Mouse (Mus musculus) cerebellum, adult 9-11 months (tissue): Measurements from ENCODE around the gene Itgax.
"Not testable (repeated sequence)": the region's sequence is repeated elsewhere in the genome, so short reads cannot be mapped to it uniquely, and the experiment has no call there.

Experiments used
- DNase-seq: peaks from one replicate; pipeline ENCODE4 v3.0.0; 2022

The Itgax gene

GRCm38 (mm10) chr7:128128741-128129720 lies at the start of gene Itgax:
Gene Itgax, plus strand, starts transcription at chr7:128129547.
- no peak for DNase-seq

GRCm38 (mm10) chr7:128080012-128080411 lies 49.3 kb upstream of the Itgax start:
- no peak for DNase-seq

DNA sequence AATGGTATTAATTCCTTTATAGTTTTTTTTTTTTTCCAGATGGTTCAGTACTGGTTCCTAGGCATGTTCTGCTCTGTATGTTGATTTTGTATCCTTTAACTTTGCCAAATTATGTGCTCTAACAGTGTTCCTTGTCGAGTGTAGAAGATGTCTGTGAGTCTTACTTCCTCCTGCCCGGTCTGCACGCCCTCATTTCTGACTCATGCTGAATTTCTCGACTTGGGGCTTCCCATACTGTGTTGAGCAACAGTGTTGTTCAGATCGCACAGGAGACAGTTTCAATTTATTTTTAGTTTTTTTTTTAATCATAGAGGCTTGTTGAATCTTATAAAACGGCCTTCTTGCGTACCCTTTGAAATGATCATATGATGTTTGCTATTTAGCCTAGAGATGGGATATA lies 40.2 kb upstream of the Itgax start:
- DNase-seq = no peak

- no peak for DNase-seq
Observed at GRCm38 (mm10) chr7:128098135-128098534, 31.2 kb upstream of the Itgax start.

DNA sequence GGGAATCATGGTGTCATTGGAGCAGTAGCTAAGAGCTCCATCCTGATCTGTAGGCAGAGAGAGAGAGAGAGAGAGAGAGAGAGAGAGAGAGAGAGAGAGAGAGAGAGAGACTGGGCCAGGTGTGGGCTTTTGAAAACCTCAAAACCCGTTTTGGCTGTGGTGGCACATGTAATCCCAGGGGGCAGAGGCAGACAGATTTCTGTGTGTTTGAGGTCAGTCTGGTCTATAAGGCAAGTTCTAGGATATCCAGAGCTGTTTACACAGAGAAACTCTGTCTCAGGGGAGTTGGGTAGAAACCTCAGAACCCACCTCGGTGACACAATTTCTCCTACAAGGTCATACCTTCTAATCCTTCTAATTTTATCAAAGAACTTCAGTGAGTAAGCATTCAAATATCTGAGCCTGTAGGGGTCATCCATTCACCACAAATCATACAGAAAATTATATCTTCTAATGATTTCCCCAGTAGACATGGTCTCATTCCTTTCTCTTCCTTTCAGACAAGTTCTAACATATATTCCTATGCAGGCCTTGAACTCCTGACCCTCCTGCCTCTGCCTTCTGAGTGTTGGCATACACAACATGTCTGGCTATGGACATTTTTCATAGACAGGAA lies 28.5 kb upstream of the Itgax start:
- DNase-seq = no peak

GRCm38 (mm10) chr7:128105246-128105645 lies 24.1 kb upstream of the Itgax start:
- no peak for DNase-seq

- no peak for DNase-seq
Observed at GRCm38 (mm10) chr7:128107462-128107861, 21.9 kb upstream of the Itgax start.

GRCm38 (mm10) chr7:128110314-128110713 lies 19.0 kb upstream of the Itgax start:
- DNase-seq = no peak

GRCm38 (mm10) chr7:128112131-128112530 lies 17.2 kb upstream of the Itgax start:
- DNase-seq = no peak

GRCm38 (mm10) chr7:128114371-128115105 lies 14.8 kb upstream of the Itgax start:
- DNase-seq = no peak

- DNase-seq = no peak
Observed at GRCm38 (mm10) chr7:128115211-128115958, 14.0 kb upstream of the Itgax start.

GRCm38 (mm10) chr7:128116396-128116795 lies 13.0 kb upstream of the Itgax start:
- no peak for DNase-seq

GRCm38 (mm10) chr7:128119726-128120490 lies 9.4 kb upstream of the Itgax start:
- DNase-seq = no peak

- no peak for DNase-seq
Observed at GRCm38 (mm10) chr7:128132148-128132547, 2.8 kb downstream of the Itgax start.

GRCm38 (mm10) chr7:128133596-128133995 lies 4.2 kb downstream of the Itgax start:
- DNase-seq = no peak

- no peak for DNase-seq
Observed at GRCm38 (mm10) chr7:128136927-128137326, 7.6 kb downstream of the Itgax start.

GRCm38 (mm10) chr7:128139611-128140010 lies 10.3 kb downstream of the Itgax start:
- peak; percentile 21 for DNase-seq

DNA sequence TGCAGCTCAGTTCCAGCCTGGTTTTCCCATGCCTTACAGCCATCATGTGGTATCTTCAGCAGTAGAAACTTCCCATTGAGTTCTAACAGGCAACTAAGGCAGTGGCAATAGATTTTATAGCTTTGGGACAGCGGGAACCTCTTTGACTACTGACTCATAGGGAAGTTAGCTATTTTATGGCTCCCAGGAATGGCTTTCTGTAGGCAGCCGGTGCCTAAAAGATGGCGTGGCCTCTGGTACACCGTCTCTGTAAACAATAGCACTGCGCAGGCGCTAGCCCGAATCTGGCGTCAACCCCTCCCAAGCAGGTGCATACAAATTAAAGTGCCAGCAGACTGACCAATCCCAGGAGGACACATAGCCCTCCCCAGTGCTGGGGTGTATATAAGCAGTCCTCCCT lies 21.6 kb downstream of the Itgax start:
- DNase-seq = no peak

GRCm38 (mm10) chr7:128154076-128154475 lies 24.7 kb downstream of the Itgax start, which contains the start of gene Itgad:
Gene Itgad, plus strand, starts transcription at chr7:128154376.
- no peak for DNase-seq

DNA sequence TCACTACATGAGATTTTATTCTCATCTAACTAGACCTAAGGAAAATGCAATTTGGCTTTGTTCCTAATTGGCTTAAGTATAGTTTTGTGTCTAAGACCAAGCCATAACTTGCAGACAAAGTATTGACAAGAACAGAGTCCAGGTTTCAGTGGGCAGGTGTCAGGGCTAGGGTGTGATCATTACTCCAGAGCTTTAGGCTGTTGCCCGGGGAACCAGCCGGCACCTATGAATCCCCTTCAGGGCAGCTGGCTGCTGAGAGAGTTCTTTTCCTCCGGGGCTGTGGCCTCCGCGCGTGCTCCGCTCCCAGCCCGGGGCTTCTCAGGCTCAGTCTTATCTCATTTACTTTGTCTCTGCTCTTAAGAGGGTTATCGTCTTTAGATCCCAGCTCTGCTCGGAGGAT lies 25.6 kb downstream of the Itgax start:
- DNase-seq = no peak

DNA sequence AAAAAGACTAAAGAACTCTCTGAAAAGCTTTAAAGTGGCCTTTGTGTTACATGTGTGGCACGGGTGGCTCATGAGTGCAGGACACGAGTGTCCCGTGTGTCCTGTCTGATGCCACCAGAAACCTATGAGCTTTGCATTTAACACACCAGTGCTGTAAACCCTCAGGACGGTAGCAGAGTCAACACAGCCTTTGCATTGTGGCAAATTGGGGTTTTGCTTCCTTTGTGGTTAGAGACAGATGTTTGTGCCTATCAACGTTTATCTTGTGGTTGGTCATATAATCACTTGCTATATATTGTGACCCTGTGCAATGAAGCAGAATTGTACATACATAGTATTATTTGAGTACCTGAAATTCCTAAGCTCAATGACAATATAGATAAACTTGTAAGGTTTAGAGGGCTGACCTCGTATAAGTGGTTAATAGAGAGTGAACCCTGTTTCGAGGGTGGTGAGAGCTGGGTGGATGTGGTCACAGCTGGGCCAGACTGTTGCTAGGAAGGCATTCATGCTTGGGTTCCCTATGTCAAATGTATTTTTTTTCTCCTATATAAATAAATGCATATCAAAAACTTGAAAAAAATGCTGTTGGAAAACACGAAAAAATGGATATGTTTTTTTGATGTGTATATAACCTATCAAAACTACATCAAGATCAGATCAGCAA lies 29.5 kb downstream of the Itgax start:
- DNase-seq = not testable (repeated sequence)
